Mouse (Mus musculus): ENCODE measurements around the gene Nol4l. TPM values are rescaled to one million over a fixed set of nuclear protein-coding genes. Genes with fewer than 3 reads are reported as not detected.

Nol4l gene
- total RNA-seq (2021): 10 to 100 TPM; 12.8 to 13.3 TPM
- long read RNA-seq, experiment 1, partial matches to known transcripts: 1 of 5 reads
- long read RNA-seq, experiment 1, other reads (novel, unspliced or antisense): 4 of 5 reads
- long read RNA-seq, experiment 2, partial matches to known transcripts: 0 of 3 reads
- long read RNA-seq, experiment 2, other reads (novel, unspliced or antisense): 3 of 3 reads

DNA sequence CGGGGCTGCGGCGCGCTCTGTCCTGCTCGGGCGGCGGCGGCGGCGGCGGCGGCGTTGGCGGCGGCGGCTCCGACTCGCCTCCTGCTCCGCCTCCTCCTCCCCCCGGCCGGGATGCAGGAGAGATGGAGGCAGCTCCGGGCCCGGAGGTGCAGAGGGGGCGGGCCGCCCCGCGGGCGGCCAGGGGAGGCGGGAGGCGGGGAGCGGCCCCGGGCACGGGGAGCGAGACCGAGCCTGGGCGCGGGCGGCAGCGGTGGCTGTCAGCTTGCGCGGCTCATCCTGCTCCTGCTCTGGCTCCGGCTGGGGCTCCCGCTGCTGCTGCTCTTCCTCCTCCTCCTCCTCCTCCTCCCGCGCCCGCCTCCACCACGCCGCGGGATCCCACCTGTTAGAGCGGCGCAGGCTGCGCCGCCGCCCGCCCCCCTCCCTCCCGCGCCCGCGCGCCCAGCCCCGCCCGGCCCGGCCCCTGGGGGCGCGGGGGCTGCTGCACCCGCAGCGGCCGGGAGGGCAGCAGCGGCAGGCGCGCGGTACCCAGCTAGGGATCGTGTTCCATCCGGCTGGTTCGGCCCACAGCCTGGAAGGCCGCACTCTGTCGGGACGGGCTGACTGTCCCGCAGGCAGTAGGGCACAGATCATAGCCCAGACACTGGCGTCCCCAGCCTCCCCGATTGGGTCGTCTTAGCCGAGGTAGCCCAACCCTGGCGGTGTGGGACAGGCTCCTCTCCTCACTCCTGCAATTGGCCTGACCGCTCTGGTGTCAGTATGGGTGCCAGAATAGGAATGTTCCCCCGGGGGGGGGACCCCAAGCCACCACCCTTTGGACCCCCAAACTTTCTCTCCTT is at the start of gene Nol4l:
Gene Nol4l (minus strand): TSS at position 41 of the 836 bp plus-strand sequence.
- DNase-seq: peak; percentile 70 to 83

GRCm38 (mm10) chr2:153577122-153577521 is 47.4 kb upstream of the Nol4l start:
- DNase-seq: no peak

- no peak for DNase-seq
These were observed 46.4 kb upstream of the Nol4l start for GRCm38 (mm10) chr2:153576150-153576549.

DNA sequence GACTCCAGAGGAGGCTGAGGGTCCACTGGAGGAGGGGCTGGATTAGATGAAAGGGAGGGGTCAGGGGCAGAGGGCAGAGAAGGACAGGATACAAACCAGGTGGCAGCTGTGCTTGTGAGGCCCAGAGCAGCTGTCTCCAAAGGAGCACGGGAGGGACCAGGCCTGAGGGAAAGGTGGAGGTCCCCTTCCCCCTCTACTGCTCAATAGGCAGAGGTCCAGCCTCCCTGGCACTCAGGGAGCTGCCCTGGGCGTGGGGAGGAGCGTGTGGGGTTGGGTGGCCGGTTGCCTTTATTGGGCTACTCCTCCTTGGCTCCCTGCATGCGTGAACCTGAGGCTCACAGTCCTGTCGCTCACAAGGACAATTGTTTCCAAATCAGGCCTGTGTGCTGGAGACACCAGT is 45.8 kb upstream of the Nol4l start:
- no peak for DNase-seq

DNA sequence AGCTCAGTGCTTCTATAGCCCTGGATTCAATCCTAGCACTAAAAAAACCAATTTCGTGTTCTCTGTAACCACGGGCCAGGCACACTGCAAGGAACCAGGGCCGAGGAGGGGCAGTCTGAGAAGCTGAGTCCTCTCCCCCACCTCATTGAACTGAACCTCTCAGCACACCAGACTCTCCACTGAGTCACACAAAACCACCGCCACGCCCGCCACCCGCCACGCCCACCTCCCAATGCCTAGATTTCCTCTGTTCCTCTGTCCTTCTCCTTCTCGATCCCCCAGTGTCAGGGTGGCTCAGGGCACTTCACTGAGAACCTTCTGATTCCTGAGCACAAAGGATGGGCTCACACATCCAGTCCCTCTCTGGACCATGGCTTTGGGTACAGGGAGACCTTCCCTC is 43.3 kb upstream of the Nol4l start:
- no peak for DNase-seq

DNA sequence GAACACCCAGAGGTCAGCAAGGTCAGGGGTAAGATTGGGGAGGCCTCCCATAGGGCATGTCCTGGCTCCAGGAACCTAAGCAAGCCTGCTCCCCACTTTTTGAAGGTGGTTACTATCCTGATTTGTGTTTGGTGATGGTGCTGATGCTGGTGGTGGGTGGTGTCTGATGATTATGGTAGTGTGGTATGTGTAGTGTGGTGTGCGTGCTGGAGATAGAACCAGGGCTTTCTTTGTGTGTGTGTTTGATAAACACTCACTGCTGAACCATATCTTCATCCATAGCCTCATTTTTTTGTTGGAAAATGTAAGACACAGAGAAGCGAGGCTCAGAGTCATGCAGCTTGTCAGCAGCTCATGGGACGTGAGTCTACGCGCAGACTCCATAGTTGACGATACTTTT is 38.8 kb upstream of the Nol4l start:
- no peak for DNase-seq

DNA sequence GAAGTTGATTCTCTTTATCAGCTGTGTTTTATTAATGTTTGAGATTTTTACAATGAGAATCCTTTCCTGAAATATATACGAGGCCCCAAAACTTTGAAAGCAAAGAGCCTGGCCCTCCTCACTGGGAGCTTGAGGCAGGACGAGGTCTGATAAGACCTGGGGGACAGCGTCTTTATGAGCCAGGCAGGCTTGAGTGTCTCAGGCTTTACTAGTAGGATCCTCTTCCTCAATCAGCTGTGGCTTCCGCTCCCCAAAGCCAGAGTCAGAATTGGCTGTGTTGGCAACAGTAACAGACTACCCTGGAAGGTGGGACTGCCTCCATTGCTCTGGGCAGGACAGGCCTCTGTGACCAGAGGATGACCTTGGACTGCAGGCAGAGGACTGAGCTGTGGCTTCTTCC is 38.2 kb upstream of the Nol4l start:
- DNase-seq: no peak

GRCm38 (mm10) chr2:153564343-153564742 is 34.6 kb upstream of the Nol4l start:
- DNase-seq: no peak

DNA sequence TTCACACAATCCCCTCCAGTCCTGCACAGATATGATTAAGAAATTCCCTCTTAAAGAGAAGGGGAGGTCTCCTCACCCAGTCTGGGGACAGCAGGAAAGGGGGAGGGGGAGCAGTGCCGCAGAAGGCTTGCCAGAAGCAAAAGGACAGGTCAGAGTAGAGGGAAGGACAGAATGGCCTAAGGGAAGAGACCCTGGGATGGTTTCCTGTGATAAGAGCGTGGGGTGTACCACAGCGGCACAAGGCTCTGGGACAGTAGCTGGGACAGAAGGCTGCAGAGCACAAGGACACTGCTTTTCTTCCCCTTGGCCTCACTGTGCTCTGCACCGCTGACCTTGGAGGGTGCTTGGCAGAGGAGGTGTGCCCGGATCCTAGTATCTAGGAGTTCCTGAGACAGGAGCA is 31.8 kb upstream of the Nol4l start:
- peak; percentile 31 to 48 for DNase-seq

DNA sequence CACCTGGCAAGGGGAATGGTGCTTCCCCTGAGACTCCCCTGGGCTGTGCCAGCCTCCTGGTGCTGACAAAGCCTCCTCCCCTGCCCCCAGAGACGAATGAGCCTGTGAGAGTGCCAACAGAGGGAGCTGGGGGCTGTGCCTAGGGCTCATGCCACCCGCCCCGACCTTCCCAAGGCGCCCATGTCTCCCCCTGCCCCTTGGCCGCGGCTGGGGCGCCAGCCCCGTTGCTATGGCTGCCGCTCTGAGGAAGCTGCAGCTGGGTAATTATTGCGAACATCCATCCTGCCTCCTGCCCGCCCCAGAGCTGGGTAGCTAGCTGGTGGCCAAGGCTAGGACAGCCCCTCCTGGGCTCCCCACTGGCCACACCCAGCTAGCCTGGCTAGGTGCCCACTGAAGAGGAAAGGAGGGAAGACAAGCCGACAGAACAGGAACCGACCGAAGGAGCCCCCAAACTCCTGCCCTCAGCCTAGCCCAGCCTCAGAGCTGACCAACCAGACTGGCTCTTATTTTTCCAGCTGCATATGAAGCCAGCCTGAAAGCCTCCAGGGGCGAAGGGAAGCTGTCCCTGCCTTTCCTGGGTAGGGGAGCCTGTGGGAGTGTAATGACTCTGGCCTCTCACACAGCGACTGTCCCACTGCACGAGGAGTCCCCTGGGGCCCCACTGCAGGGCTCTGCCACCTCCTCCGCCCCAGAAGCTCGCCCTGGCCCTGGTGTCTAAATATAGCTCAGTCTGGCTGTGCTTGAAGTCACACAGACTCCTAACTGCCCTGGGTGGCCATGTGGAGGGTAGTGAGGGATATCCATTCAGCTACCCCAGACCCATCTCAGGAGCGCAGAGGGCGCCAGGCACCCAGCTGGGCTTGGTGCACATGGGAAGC is 31.1 kb upstream of the Nol4l start:
- DNase-seq: peak; percentile 60 to 69

GRCm38 (mm10) chr2:153559613-153560152 is 29.9 kb upstream of the Nol4l start:
- DNase-seq: no peak

DNA sequence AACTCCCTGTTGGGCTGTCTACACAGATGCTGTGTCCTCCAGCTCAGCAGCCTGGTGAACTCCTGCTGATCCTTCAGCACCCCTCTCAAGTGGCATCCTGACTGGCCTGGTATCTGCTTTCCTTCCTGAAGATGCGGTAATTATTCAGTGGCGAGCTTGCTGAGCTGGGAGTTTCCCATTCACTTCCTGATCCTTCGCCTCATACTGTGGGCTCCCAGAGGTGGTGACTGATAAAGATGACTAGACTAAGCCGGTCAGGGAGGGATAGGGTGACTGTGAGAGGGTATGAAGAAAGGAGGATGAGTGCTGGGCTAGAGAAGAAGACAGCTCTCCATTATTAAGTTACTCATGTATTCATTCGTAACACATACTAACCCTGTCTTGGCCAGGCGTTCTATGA is 28.7 kb upstream of the Nol4l start:
- no peak for DNase-seq

- DNase-seq: no peak
These were observed 27.5 kb upstream of the Nol4l start for GRCm38 (mm10) chr2:153557259-153557658.

DNA sequence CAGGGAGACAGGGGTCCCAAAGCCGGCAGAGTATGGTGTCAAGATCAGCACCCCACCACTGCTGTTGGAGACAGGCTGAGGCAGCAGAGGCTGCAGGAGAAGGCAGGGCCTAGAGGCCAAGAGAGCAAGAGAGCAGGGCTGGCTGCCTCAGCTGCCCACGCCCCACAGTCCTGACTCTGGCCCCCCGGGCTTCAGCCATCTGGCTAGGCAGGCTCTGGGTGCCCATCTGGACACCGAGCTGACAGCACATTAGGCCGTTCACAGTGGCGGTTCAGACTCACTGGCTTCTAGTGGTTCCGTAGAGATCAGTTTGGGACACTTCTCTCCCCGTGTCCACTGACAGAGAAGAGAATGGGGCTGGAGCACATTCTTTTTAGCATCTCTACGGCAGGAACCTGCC is 26.4 kb upstream of the Nol4l start:
- no peak for DNase-seq

- DNase-seq: no peak
These were observed 24.8 kb upstream of the Nol4l start for GRCm38 (mm10) chr2:153554543-153554942.

DNA sequence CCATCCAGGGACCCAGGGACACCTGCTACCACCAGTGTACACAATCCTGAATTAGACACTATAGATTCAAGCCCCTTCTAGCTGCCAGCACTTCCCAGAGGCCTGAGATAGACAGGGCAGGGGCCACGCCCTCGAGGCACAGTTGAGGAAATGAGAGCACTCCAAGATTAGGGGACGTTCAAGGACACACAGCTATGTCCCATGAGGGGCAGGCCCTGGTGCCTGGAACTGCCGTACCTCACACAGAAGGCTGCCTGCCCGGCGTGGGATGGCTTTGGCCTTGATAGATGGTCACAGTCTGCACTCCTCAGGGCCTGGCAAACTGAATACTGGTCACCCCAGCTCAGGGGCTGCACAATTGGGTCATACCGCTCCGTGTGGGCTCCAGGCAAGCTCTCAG is 19.7 kb upstream of the Nol4l start:
- peak; percentile 46 to 68 for DNase-seq

- DNase-seq: peak; percentile 86 to 87
These were observed 18.6 kb upstream of the Nol4l start for GRCm38 (mm10) chr2:153548221-153548923.

GRCm38 (mm10) chr2:153547633-153548032 is 17.9 kb upstream of the Nol4l start:
- no peak for DNase-seq

DNA sequence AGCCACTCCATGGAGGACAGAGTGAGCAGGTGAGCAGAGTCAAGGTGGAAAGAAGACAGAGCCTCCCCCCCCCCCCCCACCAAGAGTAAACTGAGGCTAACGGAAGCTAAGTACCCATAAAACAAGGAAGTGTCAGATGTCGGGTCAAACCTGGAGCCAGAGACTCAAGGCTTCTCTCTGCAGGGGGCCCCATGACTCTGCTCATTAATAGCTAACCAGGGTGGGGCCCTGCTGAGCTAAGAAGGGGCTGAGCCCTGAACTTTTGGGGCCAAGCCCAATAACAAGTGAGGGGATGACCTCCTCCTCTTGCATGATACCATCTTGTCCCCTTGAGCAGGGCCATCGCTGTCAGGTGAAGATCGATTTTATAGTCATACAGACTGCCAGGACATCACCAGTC is 17.2 kb upstream of the Nol4l start:
- DNase-seq: no peak

DNA sequence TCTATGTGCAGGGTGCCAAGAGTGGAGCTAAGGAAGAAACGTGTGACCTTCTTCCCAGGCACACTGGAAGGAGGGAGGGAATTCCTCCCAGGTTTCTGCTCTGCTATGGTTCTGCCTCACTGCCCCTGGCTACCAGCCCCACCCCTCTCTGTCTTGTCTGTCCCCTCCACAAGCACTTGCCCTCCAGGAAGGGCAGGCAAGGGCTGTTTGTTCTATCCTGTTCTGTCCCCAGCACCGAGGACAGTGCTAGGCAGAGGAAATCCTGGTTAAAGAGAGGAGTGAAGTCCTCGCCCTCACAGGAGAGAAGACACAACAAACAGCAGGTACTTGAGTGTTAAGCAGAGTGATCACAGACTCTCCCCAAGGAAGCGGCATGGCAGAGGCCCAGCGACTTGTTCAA is 16.7 kb upstream of the Nol4l start:
- no peak for DNase-seq

DNA sequence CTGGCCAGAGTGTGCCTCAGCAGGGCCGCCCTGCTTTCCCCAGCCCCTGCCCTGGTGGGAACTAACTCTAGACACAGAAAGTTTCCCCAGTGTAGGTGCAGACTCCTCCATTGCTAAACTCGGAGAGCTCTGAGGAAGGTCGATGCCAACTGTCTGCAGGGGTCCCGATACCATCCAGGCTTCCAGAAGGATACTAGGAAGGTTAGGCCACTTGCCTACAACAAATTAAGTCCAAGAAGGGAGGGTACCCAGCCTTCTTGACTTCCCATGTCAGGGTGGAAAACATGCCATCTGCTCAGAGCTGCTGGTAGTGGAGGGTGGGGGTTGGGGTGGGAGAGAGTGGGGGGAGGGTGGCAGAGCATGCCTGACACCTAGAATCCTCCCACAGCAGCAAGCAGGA is 15.0 kb upstream of the Nol4l start:
- DNase-seq: no peak
